Mouse (Mus musculus) liver, embryonic 12.5 days (tissue): Measurements from ENCODE around the gene T2. TPM values are rescaled to one million over a fixed set of nuclear protein-coding genes. Genes with fewer than 3 reads are reported as not detected.
"Not testable (repeated sequence)": the region's sequence is repeated elsewhere in the genome, so short reads cannot be mapped to it uniquely, and the experiment has no call there.

ENCODE experiments used
- ATAC-seq: fragments of 200-750 bp; cut with Nextera tagmentation; 2 replicates; pipeline ENCODE4 v1.8.0; 2017; ENCODE audit warnings: moderate number of reproducible peaks, mild to moderate bottlenecking, moderate library complexity
- H3K27ac ChIP-seq: fragments of 300-500 bp; sonication (generic); 2 replicates; pipeline ENCODE4 v1.5.1; 2016; ENCODE audit warnings: mild to moderate bottlenecking
- H3K27me3 ChIP-seq: fragments of 300-500 bp; sonication (generic); replicated peaks from 2 replicates; pipeline ENCODE4 v1.6.1; 2016; ENCODE audit warnings: mild to moderate bottlenecking, moderate library complexity
- H3K36me3 ChIP-seq: fragments of 300-500 bp; sonication (generic); 2 replicates; pipeline ENCODE4 v1.6.1; 2016; ENCODE audit warnings: mild to moderate bottlenecking, moderate library complexity
- H3K4me1 ChIP-seq: fragments of 300-500 bp; sonication (generic); 2 replicates; pipeline ENCODE4 v1.6.1; 2016
- H3K4me2 ChIP-seq: fragments of 300-500 bp; sonication (generic); 2 replicates; pipeline ENCODE4 v1.6.1; 2016; ENCODE audit warnings: mild to moderate bottlenecking, moderate library complexity
- H3K4me3 ChIP-seq: fragments of 300-500 bp; sonication (generic); 2 replicates; pipeline ENCODE4 v1.5.1; 2016; ENCODE audit warnings: mild to moderate bottlenecking, moderate library complexity
- H3K9ac ChIP-seq: fragments of 300-500 bp; sonication (generic); 2 replicates; pipeline ENCODE4 v1.6.1; 2016; ENCODE audit warnings: mild to moderate bottlenecking, moderate library complexity
- H3K9me3 ChIP-seq: fragments of 300-500 bp; sonication (generic); replicated peaks from 2 replicates; pipeline ENCODE4 v1.6.1; 2016; ENCODE audit warnings: mild to moderate bottlenecking, moderate library complexity
- WGBS: fragments of 180-500 bp; shearing (Covaris S2); methylation state at CpG from one replicate; pipeline ENCODE4 v1.1.7; 2016; ENCODE audit not compliant: insufficient replicate concordance; 5-methylcytosine and 5-hydroxymethylcytosine counted together
- polyA plus RNA-seq: library from polyadenylated mRNA; unstranded; fragments of >200 nt; fragmentation: Nextera tagmentation; extraction: Ambion mirVana; gene quantifications from 2 replicates; pipeline ENCODE4 v1.2.1, GENCODE M21; 2016

Gene T2
- polyA plus RNA-seq, 1 experiment from 2014 or later: 0.15 TPM

DNA sequence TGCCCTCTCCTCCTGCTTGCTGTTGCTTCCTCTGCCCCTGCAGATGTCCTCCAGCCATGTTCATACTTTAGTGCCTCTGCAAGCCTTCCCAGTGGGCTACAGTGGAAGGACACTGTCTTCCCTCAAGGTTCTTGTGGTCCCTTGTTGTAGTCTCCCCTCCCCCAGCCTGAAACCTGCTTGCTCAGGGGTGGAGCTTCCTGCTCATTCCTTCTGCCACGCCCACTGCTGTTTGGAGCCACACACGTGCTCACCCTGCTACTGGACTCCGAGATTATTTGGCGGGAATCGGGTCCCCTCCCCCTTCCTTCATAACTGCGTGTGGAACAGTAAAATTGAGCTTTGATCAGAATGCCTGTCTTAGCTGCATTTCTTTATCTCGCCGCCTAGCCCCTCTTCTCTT lies 48.1 kb downstream of the T2 start:
- not testable (repeated sequence) for H3K27ac ChIP-seq, H3K4me2 ChIP-seq, H3K9me3 ChIP-seq, H3K36me3 ChIP-seq, H3K27me3 ChIP-seq, ATAC-seq, H3K9ac ChIP-seq, H3K4me3 ChIP-seq
- 36% methylated on average over 8 of the region's 8 CpGs for WGBS
- H3K4me1 ChIP-seq: peaks cover 14% of the 10 kb centered on the region

- no peak for ATAC-seq
- Histone ChIP-seq H3K4me2 (no peak overlapping the region), H3K4me1 (peaks cover 33% of the 10 kb centered on the region), H3K9me3 (no peaks in the 10 kb centered on the region), H3K27ac (no peak overlapping the region), H3K36me3 (no peaks in the 10 kb centered on the region), H3K4me3 (no peak overlapping the region), H3K9ac (no peak overlapping the region), H3K27me3 (no peaks in the 10 kb centered on the region)
- 36% methylated on average over 6 of the region's 6 CpGs for whole genome bisulfite sequencing
Measured at GRCm38 (mm10) chr17:8406285-8406684, 50.5 kb downstream of the T2 start.

- not testable (repeated sequence) for H3K27ac ChIP-seq, H3K4me2 ChIP-seq, H3K9me3 ChIP-seq, H3K36me3 ChIP-seq, H3K9ac ChIP-seq, H3K4me3 ChIP-seq, ATAC-seq, H3K27me3 ChIP-seq
- WGBS: 52% methylated on average over 4 of the region's 4 CpGs
- H3K4me1 ChIP-seq: peaks cover 33% of the 10 kb centered on the region
Measured at GRCm38 (mm10) chr17:8408002-8408401, 52.2 kb downstream of the T2 start.

GRCm38 (mm10) chr17:8408589-8409295 lies 53.0 kb downstream of the T2 start:
- WGBS: 6% methylated on average over 16 of the region's 16 CpGs
- H3K4me3 ChIP-seq: no peak overlapping the region
- H3K27ac ChIP-seq: no peak overlapping the region
- no peaks in the 10 kb centered on the region for H3K27me3 ChIP-seq
- peak overlapping the region; percentile 34 for H3K4me2 ChIP-seq
- no peaks in the 10 kb centered on the region for H3K36me3 ChIP-seq
- peak; percentile 13; the same call in 1 of the 2 replicates for ATAC-seq
- no peak overlapping the region; the same call in 1 of the 2 replicates for H3K9ac ChIP-seq
- no peaks in the 10 kb centered on the region for H3K9me3 ChIP-seq
- peaks cover 32% of the 10 kb centered on the region for H3K4me1 ChIP-seq

DNA sequence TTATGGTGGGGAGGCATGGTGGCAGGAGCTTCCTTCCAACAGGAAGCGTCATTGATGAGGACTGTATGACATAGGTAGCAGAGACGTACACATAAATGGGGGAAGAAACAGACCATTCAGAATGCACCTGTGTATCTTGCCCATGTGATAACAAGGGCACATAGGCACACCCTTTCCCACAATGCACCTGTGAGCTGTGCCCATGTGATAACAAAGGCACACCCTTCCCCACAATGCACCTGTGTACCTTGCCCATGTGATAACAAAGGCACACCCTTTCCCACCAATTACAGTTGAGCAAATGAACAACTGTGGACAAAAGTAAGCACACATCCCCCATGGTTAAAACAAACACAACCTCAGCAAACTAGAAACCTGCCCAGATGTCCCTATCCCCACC lies 54.5 kb downstream of the T2 start:
- Histone ChIP-seq H3K9me3 (no peaks in the 10 kb centered on the region), H3K27ac (no peak overlapping the region), H3K9ac (no peak overlapping the region), H3K4me2 (no peak overlapping the region), H3K36me3 (no peaks in the 10 kb centered on the region), H3K4me1 (peaks cover 32% of the 10 kb centered on the region), H3K27me3 (no peaks in the 10 kb centered on the region), H3K4me3 (no peak overlapping the region)
- ATAC-seq: no peak
- 57% methylated on average over 2 of the region's 2 CpGs for WGBS

GRCm38 (mm10) chr17:8413656-8414055 lies 57.9 kb downstream of the T2 start:
- Histone ChIP-seq H3K9me3 (no peaks in the 10 kb centered on the region), H3K27ac (no peak overlapping the region), H3K9ac (no peak overlapping the region), H3K27me3 (no peaks in the 10 kb centered on the region), H3K4me1 (peaks cover 34% of the 10 kb centered on the region), H3K4me2 (no peak overlapping the region), H3K36me3 (no peaks in the 10 kb centered on the region), H3K4me3 (no peak overlapping the region)
- 61% methylated on average over 5 of the region's 5 CpGs for WGBS
- ATAC-seq: no peak; the same call in 1 of the 2 replicates

- H3K36me3 ChIP-seq: no peaks in the 10 kb centered on the region
- peaks cover 15% of the 10 kb centered on the region for H3K4me1 ChIP-seq
- no peaks in the 10 kb centered on the region for H3K27me3 ChIP-seq
- ATAC-seq: 0 out of 2 replicates have a peak, but pooled peaks have one; percentile 16
- no peak overlapping the region for H3K4me3 ChIP-seq
- no peak overlapping the region for H3K4me2 ChIP-seq
- no peak overlapping the region for H3K27ac ChIP-seq
- 14% methylated on average over 8 of the region's 8 CpGs for WGBS
- no peaks in the 10 kb centered on the region for H3K9me3 ChIP-seq
- H3K9ac ChIP-seq: no peak overlapping the region
Measured at GRCm38 (mm10) chr17:8415533-8415932, 59.7 kb downstream of the T2 start.

DNA sequence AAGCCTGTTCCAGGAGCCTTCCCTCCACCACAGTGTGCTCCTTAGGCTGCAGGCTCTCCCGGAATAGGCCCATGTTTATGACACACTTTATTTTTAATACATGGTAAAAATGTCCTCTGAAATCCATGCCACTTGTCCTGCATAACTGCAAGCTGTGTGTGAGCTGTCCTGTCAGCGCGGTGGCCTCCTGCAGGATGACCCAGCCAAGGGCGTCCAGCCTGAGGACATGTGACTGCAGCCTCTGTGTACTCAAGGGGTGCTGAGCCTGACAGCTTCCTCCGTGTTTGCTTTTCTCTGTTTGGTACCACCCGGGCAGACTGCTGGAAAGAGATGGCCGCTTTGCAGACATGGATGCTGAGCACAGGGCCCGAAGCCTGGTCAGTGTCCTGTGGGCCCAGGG lies 61.1 kb downstream of the T2 start:
- H3K9ac ChIP-seq: no peak overlapping the region
- no peak overlapping the region for H3K4me2 ChIP-seq
- H3K4me1 ChIP-seq: peaks cover 11% of the 10 kb centered on the region; the same call in 1 of the 2 replicates
- H3K4me3 ChIP-seq: no peak overlapping the region
- no peaks in the 10 kb centered on the region for H3K36me3 ChIP-seq
- WGBS: 71% methylated on average over 8 of the region's 8 CpGs
- no peak overlapping the region for H3K27ac ChIP-seq
- no peaks in the 10 kb centered on the region for H3K9me3 ChIP-seq
- peak; percentile 66 for ATAC-seq
- H3K27me3 ChIP-seq: no peaks in the 10 kb centered on the region

- no peaks in the 10 kb centered on the region for H3K36me3 ChIP-seq
- no peak overlapping the region for H3K27ac ChIP-seq
- H3K9me3 ChIP-seq: no peaks in the 10 kb centered on the region
- H3K4me2 ChIP-seq: no peak overlapping the region
- 47% methylated on average over 1 of the region's 1 CpGs for WGBS
- no peak overlapping the region for H3K9ac ChIP-seq
- H3K4me3 ChIP-seq: no peak overlapping the region
- no peak for ATAC-seq
- peaks cover 8% of the 10 kb centered on the region; the same call in 1 of the 2 replicates for H3K27me3 ChIP-seq
- H3K4me1 ChIP-seq: peaks cover 4% of the 10 kb centered on the region; the same call in 1 of the 2 replicates
Measured at GRCm38 (mm10) chr17:8420739-8421138, 64.9 kb downstream of the T2 start.

DNA sequence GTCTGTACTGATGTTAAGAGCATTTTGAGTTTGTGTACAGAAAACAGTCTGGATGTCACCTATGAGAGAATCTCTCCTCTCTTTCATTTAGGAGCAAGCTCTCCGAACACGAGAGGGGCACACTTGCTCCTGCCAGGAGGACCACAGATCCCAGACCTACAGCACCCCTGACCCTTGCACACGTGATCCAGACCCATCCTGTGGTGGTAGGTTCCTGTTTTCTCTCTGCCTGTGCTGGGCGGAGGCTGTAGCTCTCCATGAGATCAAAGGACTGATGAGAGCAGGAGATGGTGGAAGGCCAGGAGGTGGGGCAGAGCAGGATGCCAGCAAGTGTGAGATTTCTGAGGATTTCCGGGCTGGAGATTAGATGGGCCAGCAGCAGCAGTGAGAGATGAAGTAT lies 65.7 kb downstream of the T2 start:
- no peaks in the 10 kb centered on the region for H3K4me1 ChIP-seq
- no peaks in the 10 kb centered on the region for H3K9me3 ChIP-seq
- H3K4me3 ChIP-seq: no peak overlapping the region
- peaks cover 8% of the 10 kb centered on the region; the same call in 1 of the 2 replicates for H3K27me3 ChIP-seq
- H3K9ac ChIP-seq: no peak overlapping the region
- H3K4me2 ChIP-seq: no peak overlapping the region
- H3K27ac ChIP-seq: no peak overlapping the region
- no peak for ATAC-seq
- WGBS: 16% methylated on average over 5 of the region's 5 CpGs
- H3K36me3 ChIP-seq: no peaks in the 10 kb centered on the region

DNA sequence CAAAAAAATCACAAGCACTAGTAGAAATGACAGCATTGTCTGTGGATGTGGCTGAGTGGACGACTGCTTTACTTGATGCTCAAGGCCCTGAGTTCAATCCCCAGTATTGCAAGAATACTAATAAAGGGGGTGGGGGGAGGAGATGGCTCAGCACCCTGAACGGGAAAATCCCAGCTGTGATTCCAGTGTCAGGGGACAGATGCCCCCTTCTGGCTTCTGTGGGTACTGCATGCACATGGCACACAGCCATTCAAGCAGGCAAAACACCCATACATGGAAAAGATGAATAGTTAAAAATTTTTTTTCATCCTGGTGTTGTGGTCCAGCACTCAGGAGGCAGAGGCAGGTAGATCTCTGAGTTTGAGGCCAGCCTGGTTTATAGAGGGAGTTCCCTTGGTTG lies 67.5 kb downstream of the T2 start:
- 36% methylated on average over 2 of the region's 2 CpGs for WGBS
- Histone ChIP-seq H3K9me3 (no peaks in the 10 kb centered on the region), H3K27ac (no peak overlapping the region), H3K9ac (no peak overlapping the region), H3K4me3 (no peak overlapping the region), H3K27me3 (peaks cover 26% of the 10 kb centered on the region), H3K4me1 (no peaks in the 10 kb centered on the region), H3K4me2 (no peak overlapping the region), H3K36me3 (no peaks in the 10 kb centered on the region)
- no peak for ATAC-seq

DNA sequence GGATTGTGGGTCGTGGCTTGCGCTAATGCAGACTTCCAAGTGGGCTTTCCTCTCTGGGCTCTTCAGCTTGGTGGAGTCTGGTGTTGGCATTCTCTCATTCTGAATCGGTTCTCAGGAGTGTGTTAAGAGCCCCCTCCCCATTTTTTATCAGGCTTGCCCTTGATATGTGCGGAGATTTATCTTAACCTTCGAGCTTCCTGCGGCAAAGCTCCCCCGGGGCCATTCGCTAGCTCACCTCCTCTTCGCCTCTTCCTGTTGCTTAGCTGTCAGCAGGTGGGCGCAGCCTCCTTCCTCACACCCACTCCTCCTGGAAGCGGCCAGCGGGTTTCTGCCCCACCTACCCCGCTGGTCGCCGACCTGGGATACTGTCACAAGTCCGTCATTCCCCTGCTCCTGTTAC lies 73.6 kb downstream of the T2 start:
- Histone ChIP-seq H3K27me3 (peaks cover 85% of the 10 kb centered on the region), H3K4me2 (no peak overlapping the region), H3K27ac (no peak overlapping the region), H3K4me3 (no peak overlapping the region), H3K9me3 (no peaks in the 10 kb centered on the region), H3K9ac (no peak overlapping the region), H3K4me1 (0 out of 2 replicates have a peak, but pooled peaks cover 4% of the 10 kb centered on the region), H3K36me3 (no peaks in the 10 kb centered on the region)
- no peak for ATAC-seq
- WGBS: 4% methylated on average over 16 of the region's 16 CpGs

DNA sequence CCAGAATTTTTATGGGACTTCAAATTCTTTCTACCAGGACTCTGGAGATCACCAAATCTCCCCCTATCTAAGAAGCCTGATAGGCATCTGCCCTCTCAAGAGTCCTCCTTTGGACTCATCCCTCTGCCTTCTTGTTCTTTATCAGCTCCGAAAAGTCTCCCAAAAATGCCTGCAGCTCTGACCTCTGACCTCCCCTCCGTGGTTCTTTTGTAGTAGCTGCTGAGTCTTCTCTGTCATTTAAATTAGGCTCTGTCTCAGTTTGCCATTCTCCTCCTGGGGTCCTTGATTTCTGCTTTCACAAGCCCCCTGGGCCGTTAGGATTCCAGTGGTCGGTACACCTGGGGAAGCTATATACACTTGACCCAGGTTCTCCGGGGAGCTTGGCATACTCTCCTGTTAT lies 74.1 kb downstream of the T2 start:
- H3K9ac ChIP-seq: no peak overlapping the region
- no peak overlapping the region for H3K4me2 ChIP-seq
- no peaks in the 10 kb centered on the region for H3K36me3 ChIP-seq
- 0 out of 2 replicates have a peak, but pooled peaks cover 4% of the 10 kb centered on the region for H3K4me1 ChIP-seq
- peaks cover 85% of the 10 kb centered on the region for H3K27me3 ChIP-seq
- ATAC-seq: no peak
- no peaks in the 10 kb centered on the region for H3K9me3 ChIP-seq
- H3K27ac ChIP-seq: no peak overlapping the region
- WGBS: 7% methylated on average over 5 of the region's 5 CpGs
- no peak overlapping the region for H3K4me3 ChIP-seq
